Mouse (Mus musculus) embryonic facial prominence, embryonic 15.5 days (tissue): Measurements from ENCODE around the gene Gm13698. TPM values are rescaled to one million over a fixed set of nuclear protein-coding genes. Genes with fewer than 3 reads are reported as not detected.
"Not testable (repeated sequence)": the region's sequence is repeated elsewhere in the genome, so short reads cannot be mapped to it uniquely, and the experiment has no call there.

Experiments used
- ATAC-seq: fragments of 200-750 bp; cut with Nextera tagmentation; 2 replicates; pipeline ENCODE4 v1.8.0; 2017; ENCODE audit warnings: low read depth, moderate TSS enrichment; ENCODE audit not compliant: insufficient number of reproducible peaks, low FRiP score, low TSS enrichment
- H3K27ac ChIP-seq: fragments of 300-500 bp; sonication (generic); replicated peaks from 2 replicates; pipeline ENCODE4 v1.5.1; 2015; ENCODE audit warnings: mild to moderate bottlenecking, inconsistent platforms
- H3K27me3 ChIP-seq: fragments of 300-500 bp; sonication (generic); 2 replicates; pipeline ENCODE4 v1.6.1; 2015; ENCODE audit warnings: inconsistent platforms
- H3K36me3 ChIP-seq: fragments of 300-500 bp; sonication (generic); 2 replicates; pipeline ENCODE4 v1.6.1; 2015; ENCODE audit warnings: mild to moderate bottlenecking, inconsistent platforms
- H3K4me1 ChIP-seq: fragments of 300-500 bp; sonication (generic); 2 replicates; pipeline ENCODE4 v1.6.1; 2015; ENCODE audit warnings: inconsistent platforms
- H3K4me2 ChIP-seq: fragments of 300-500 bp; sonication (generic); replicated peaks from 2 replicates; pipeline ENCODE4 v1.6.1; 2015; ENCODE audit warnings: mild to moderate bottlenecking, inconsistent platforms
- H3K4me3 ChIP-seq: fragments of 300-500 bp; sonication (generic); replicated peaks from 2 replicates; pipeline ENCODE4 v1.5.1; 2015; ENCODE audit warnings: mild to moderate bottlenecking, inconsistent platforms
- H3K9ac ChIP-seq: fragments of 300-500 bp; sonication (generic); 2 replicates; pipeline ENCODE4 v1.6.1; 2015; ENCODE audit warnings: inconsistent platforms
- H3K9me3 ChIP-seq: fragments of 300-500 bp; sonication (generic); replicated peaks from 2 replicates; pipeline ENCODE4 v1.6.1; 2016; ENCODE audit warnings: inconsistent platforms
- WGBS: fragments of 180-500 bp; shearing (Covaris S2); methylation state at CpG from one replicate; pipeline ENCODE4 v1.1.7; 2015; 5-methylcytosine and 5-hydroxymethylcytosine counted together
- polyA plus RNA-seq: library from polyadenylated mRNA; unstranded; fragments of >200 nt; fragmentation: Nextera tagmentation; extraction: Ambion mirVana; gene quantifications from 2 replicates; pipeline ENCODE4 v1.2.1, GENCODE M21; 2015

Gm13698 gene
- polyA plus RNA-seq = not detected in 2 replicates

GRCm38 (mm10) chr2:83955393-83955792 lies at the start of gene Gm13698:
Gene Gm13698, plus strand, starts transcription at chr2:83955693.
- not testable (repeated sequence) for H3K27ac ChIP-seq, H3K36me3 ChIP-seq, H3K9me3 ChIP-seq, H3K4me2 ChIP-seq, H3K4me1 ChIP-seq, H3K27me3 ChIP-seq, ATAC-seq, H3K4me3 ChIP-seq, H3K9ac ChIP-seq
- no CpG with 5 or more reads among the region's 6 CpGs for WGBS

DNA sequence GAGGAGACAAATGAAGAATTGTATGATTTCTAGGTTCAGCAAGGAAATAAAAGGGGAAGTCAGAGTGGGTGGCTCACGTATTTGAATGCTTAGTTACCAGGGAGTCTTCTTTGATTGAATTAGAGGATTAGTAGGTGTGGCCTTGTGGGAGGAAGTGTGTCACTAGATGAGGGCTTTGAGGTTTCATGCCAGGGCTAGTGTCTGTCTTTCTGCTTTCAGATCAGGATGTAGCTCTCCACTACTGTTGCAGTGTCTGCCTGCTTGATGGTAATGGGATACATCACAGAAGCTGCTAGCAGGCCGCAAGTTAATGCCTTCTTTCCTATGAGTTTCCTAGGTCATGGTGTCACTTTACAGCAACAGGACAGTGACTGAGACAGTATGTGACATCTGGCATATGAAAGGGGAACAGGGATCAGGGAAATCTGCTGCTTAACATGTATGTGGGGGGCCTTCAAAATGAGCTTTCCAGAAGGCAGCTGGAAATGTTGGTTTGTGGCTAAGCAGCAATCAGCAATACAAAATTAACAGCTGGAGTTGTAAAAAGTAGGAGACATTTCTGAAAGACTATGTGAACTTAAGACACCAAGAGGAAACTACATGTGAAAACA lies 25.9 kb upstream of the Gm13698 start:
- Histone ChIP-seq H3K36me3 (no peaks in the 10 kb centered on the region), H3K4me1 (no peaks in the 10 kb centered on the region), H3K9ac (no peak overlapping the region), H3K27ac (0 out of 2 replicates have a peak overlapping the region, but pooled peaks have one; percentile 11), H3K4me2 (no peak overlapping the region), H3K9me3 (no peaks in the 10 kb centered on the region), H3K27me3 (no peaks in the 10 kb centered on the region), H3K4me3 (no peak overlapping the region)
- no peak for ATAC-seq
- WGBS = 26% methylated on average over 2 of the region's 2 CpGs

GRCm38 (mm10) chr2:83940931-83941361 lies 14.5 kb upstream of the Gm13698 start, which contains the start of gene Zswim2:
Gene Zswim2, minus strand, starts transcription at chr2:83941228.
- under 1% methylated on average over 20 of the region's 20 CpGs for WGBS
- peak within 1 kb of the TSS; percentile 51 for H3K4me2 ChIP-seq
- no peaks in the 10 kb centered on the region for H3K36me3 ChIP-seq
- peaks cover 4% of the 10 kb centered on the region for H3K4me1 ChIP-seq
- peak within 1 kb of the TSS; percentile 25 for H3K4me3 ChIP-seq
- ATAC-seq = peak; percentile 70; the same call in 1 of the 2 replicates
- no peak within 1 kb of the TSS for H3K9ac ChIP-seq
- no peaks in the 10 kb centered on the region for H3K9me3 ChIP-seq
- no peak within 1 kb of the TSS for H3K27ac ChIP-seq
- no peaks in the 10 kb centered on the region for H3K27me3 ChIP-seq

DNA sequence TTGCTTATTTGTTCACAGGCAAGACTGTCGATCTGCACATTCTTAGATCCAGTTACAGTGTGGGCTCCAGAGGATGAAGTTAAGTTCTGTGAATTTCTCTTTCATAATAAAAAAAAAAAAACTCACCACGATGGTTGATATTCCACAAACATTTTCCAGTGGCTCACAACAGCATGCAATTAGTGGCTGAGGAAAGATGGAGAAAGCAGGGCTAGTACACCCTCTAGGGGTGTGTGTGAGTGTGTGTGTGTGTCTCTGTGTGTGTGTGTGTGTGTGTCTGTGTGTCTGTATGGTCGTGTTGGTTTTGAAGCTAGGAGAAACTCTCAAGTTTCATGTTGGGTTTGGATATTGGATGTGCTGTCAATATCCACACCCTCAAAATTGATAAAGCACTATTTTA lies 14.1 kb upstream of the Gm13698 start:
- Histone ChIP-seq H3K4me3 (peak overlapping the region; percentile 25; the same call in 1 of the 2 replicates), H3K4me1 (peaks cover 4% of the 10 kb centered on the region), H3K4me2 (peak overlapping the region; percentile 51), H3K9ac (no peak overlapping the region), H3K36me3 (no peaks in the 10 kb centered on the region), H3K27me3 (no peaks in the 10 kb centered on the region), H3K9me3 (no peaks in the 10 kb centered on the region), H3K27ac (no peak overlapping the region)
- WGBS = 30% methylated on average over 3 of the region's 3 CpGs
- ATAC-seq = no peak

DNA sequence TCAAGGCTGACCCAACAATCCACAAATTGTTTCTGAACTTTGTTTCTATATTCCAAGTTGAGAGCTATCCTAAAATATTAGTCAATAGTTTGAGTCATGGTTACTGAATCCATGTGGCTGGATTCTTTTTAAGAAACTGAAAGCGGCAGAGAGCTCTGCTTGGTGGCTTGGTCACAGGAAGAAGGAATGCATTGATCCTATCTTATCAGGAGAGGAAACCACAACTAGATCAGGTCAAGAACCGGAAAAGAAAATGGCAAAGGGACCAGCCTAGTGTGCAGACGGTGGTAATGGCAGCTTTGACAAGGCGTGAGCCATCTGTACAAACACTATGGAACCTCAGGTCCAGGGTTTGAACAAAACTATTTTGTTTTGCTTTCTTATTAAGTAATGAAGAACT lies 13.7 kb upstream of the Gm13698 start:
- Histone ChIP-seq H3K4me2 (no peak overlapping the region), H3K27ac (no peak overlapping the region), H3K4me1 (peaks cover 4% of the 10 kb centered on the region), H3K9me3 (no peaks in the 10 kb centered on the region), H3K36me3 (no peaks in the 10 kb centered on the region), H3K4me3 (no peak overlapping the region), H3K27me3 (no peaks in the 10 kb centered on the region), H3K9ac (no peak overlapping the region)
- ATAC-seq = no peak
- WGBS = 65% methylated on average over 4 of the region's 4 CpGs

DNA sequence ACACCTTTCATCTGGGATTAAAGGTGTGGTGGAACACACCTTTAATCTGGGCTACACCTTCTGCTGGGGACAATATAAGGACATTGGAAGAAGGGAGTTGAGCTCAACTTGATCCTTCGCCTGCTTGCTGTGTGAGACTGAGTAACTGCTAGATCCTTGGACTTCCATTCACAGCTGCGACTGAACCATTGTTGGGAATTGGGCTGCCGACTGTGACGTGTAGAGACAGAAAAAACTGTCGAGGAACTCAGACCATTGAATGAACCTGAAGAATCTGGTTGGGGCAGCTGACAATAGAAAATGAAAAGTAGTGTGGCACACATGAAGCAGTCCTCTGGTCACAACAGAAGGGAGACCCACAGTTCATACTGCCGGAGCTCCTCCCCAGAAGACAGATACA lies 5.7 kb downstream of the Gm13698 start, which contains the start of gene Gm13693:
TSS of gene Gm13693 (plus strand) at position 301 of the 400 bp plus-strand sequence.
- H3K4me1 ChIP-seq, H3K4me2 ChIP-seq, H3K9ac ChIP-seq, H3K27me3 ChIP-seq, H3K27ac ChIP-seq, H3K9me3 ChIP-seq, H3K36me3 ChIP-seq, H3K4me3 ChIP-seq, ATAC-seq: not testable (repeated sequence)
- no CpG with 5 or more reads among the region's 6 CpGs for WGBS

DNA sequence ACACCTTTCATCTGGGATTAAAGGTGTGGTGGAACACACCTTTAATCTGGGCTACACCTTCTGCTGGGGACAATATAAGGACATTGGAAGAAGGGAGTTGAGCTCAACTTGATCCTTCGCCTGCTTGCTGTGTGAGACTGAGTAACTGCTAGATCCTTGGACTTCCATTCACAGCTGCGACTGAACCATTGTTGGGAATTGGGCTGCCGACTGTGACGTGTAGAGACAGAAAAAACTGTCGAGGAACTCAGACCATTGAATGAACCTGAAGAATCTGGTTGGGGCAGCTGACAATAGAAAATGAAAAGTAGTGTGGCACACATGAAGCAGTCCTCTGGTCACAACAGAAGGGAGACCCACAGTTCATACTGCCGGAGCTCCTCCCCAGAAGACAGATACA lies 11.5 kb downstream of the Gm13698 start, which contains the start of gene Gm13695:
TSS of gene Gm13695 (plus strand) at position 301 of the 400 bp plus-strand sequence.
- H3K27me3 ChIP-seq, H3K36me3 ChIP-seq, ATAC-seq, H3K4me3 ChIP-seq, H3K9me3 ChIP-seq, H3K27ac ChIP-seq, H3K4me2 ChIP-seq, H3K4me1 ChIP-seq, H3K9ac ChIP-seq: not testable (repeated sequence)
- no CpG with 5 or more reads among the region's 6 CpGs for WGBS

GRCm38 (mm10) chr2:83972823-83973222 lies 17.3 kb downstream of the Gm13698 start, which contains the start of gene Gm13696:
Gene Gm13696, plus strand, starts transcription at chr2:83973123.
- not testable (repeated sequence) for H3K4me2 ChIP-seq, H3K27ac ChIP-seq, H3K27me3 ChIP-seq, H3K36me3 ChIP-seq, ATAC-seq, H3K4me1 ChIP-seq, H3K9me3 ChIP-seq, H3K4me3 ChIP-seq, H3K9ac ChIP-seq
- no CpG with 5 or more reads among the region's 6 CpGs for WGBS

- not testable (repeated sequence) for H3K36me3 ChIP-seq, H3K4me3 ChIP-seq, H3K4me1 ChIP-seq, H3K9ac ChIP-seq, H3K27me3 ChIP-seq, H3K27ac ChIP-seq, H3K4me2 ChIP-seq, H3K9me3 ChIP-seq, ATAC-seq
- WGBS = no CpG with 5 or more reads among the region's 6 CpGs
Observed at GRCm38 (mm10) chr2:83978633-83979032, 23.1 kb downstream of the Gm13698 start, which contains the start of gene Gm13694. Gene Gm13694, plus strand, starts transcription at chr2:83978933.

DNA sequence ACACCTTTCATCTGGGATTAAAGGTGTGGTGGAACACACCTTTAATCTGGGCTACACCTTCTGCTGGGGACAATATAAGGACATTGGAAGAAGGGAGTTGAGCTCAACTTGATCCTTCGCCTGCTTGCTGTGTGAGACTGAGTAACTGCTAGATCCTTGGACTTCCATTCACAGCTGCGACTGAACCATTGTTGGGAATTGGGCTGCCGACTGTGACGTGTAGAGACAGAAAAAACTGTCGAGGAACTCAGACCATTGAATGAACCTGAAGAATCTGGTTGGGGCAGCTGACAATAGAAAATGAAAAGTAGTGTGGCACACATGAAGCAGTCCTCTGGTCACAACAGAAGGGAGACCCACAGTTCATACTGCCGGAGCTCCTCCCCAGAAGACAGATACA lies 28.9 kb downstream of the Gm13698 start, which contains the start of gene Gm13697:
TSS of gene Gm13697 (plus strand) at position 301 of the 400 bp plus-strand sequence.
- not testable (repeated sequence) for H3K9ac ChIP-seq, H3K9me3 ChIP-seq, ATAC-seq, H3K36me3 ChIP-seq, H3K4me2 ChIP-seq, H3K27ac ChIP-seq, H3K4me1 ChIP-seq, H3K27me3 ChIP-seq, H3K4me3 ChIP-seq
- WGBS = no CpG with 5 or more reads among the region's 6 CpGs

DNA sequence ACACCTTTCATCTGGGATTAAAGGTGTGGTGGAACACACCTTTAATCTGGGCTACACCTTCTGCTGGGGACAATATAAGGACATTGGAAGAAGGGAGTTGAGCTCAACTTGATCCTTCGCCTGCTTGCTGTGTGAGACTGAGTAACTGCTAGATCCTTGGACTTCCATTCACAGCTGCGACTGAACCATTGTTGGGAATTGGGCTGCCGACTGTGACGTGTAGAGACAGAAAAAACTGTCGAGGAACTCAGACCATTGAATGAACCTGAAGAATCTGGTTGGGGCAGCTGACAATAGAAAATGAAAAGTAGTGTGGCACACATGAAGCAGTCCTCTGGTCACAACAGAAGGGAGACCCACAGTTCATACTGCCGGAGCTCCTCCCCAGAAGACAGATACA lies 34.8 kb downstream of the Gm13698 start, which contains the start of gene Gm13691:
TSS of gene Gm13691 (plus strand) at position 301 of the 400 bp plus-strand sequence.
- H3K9me3 ChIP-seq, H3K27me3 ChIP-seq, H3K9ac ChIP-seq, H3K4me2 ChIP-seq, H3K4me1 ChIP-seq, H3K27ac ChIP-seq, H3K4me3 ChIP-seq, H3K36me3 ChIP-seq, ATAC-seq: not testable (repeated sequence)
- no CpG with 5 or more reads among the region's 6 CpGs for WGBS
